Mouse (Mus musculus): Measurements from ENCODE around the gene Tbc1d22a. TPM values are rescaled to one million over a fixed set of nuclear protein-coding genes. Genes with fewer than 3 reads are reported as not detected.

Gene Tbc1d22a
- total and polyA plus RNA-seq, 3 experiments, result 15.1 to 21.1 TPM; not detected in 1

DNA sequence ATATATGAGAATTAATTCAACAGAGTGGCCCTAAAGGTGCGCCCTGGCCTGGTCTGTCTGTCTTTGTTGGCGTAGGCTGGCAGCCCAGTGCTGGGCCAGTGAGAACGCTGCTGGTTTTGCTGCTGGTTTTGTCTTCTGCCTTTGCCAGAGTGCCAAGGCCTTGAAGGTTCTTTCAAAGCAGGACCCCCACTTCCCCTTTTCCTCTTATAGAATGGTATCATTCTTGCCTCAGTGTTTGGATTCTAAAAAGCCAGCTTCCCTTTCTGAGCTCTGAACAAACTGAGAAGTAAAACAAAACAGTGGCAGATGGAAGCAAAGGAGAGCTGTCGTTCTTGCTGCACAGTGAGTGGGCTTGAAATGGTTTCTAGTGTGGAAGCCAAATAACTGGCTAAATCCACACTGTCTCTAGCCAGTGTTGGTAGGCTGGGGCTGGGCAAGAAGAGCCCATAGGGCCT, 149.6 kb downstream of the Tbc1d22a start:
- Histone ChIP-seq H3K27me3 (ENCODE audit: control insufficient read depth in 1 of 2, insufficient read depth in 2 of 2, low read length in 2 of 2) (no peaks in the 10 kb centered on the region), H3K4me1 (ENCODE audit: control insufficient read depth in 1 of 2, insufficient read depth in 2 of 2, low read length in 2 of 2) (peaks cover 0 to 4% of the 10 kb centered on the region in 2 experiments; a peak in 1 of 4 replicates), H3K27ac (ENCODE audit: control insufficient read depth, low read depth, low read length) (no peak overlapping the region), H3K9ac (ENCODE audit: control insufficient read depth, low read depth, low read length, poor library complexity, severe bottlenecking) (no peak overlapping the region), H3K36me3 (ENCODE audit: control insufficient read depth in 1 of 2, insufficient read depth in 2 of 2, low read length in 2 of 2) (no peaks in the 10 kb centered on the region), H3K9me3 (replicated peaks; ENCODE audit: insufficient read depth, low read length) (no peaks in the 10 kb centered on the region), H3K4me3 (ENCODE audit: control insufficient read depth in 1 of 2, insufficient read depth in 1 of 2, low read depth in 2 of 2, low read length in 2 of 2) (no peak overlapping the region), H3K79me2 (ENCODE audit: control insufficient read depth, insufficient read depth, low read length, poor library complexity) (no peaks in the 10 kb centered on the region)
- DNase-seq (ENCODE audit: low read depth, low spot score), result peak; percentile 81
- TF ChIP-seq EP300 (IDR thresholded peaks at IDR 0.05; ENCODE audit: low read depth in 1 of 2, low read length in 2 of 2) (peak in 1 of 2 experiments; percentile 36; a peak in 1 of 4 replicates), MAX (IDR thresholded peaks at IDR 0.05; ENCODE audit: low read length) (no peak), POLR2AphosphoS5 (IDR thresholded peaks at IDR 0.05; ENCODE audit: borderline replicate concordance, low read depth, low read length) (no peak), RAD21 (IDR thresholded peaks at IDR 0.05; ENCODE audit: low read depth, low read length) (no peak), ETS1 (IDR thresholded peaks at IDR 0.05; ENCODE audit: low read depth, low read length) (no peak), TCF12 (IDR thresholded peaks at IDR 0.05; ENCODE audit: low read depth, low read length) (no peak), MEF2A (IDR thresholded peaks at IDR 0.05; ENCODE audit: extremely low read depth, insufficient replicate concordance, low read depth, low read length, poor library complexity, severe bottlenecking) (no peak), KAT2A (conservative IDR thresholded peaks at IDR 0.05; ENCODE audit: low read depth, low read length) (no peak), JUND (IDR thresholded peaks at IDR 0.05; ENCODE audit: low read depth, low read length) (no peak)

DNA sequence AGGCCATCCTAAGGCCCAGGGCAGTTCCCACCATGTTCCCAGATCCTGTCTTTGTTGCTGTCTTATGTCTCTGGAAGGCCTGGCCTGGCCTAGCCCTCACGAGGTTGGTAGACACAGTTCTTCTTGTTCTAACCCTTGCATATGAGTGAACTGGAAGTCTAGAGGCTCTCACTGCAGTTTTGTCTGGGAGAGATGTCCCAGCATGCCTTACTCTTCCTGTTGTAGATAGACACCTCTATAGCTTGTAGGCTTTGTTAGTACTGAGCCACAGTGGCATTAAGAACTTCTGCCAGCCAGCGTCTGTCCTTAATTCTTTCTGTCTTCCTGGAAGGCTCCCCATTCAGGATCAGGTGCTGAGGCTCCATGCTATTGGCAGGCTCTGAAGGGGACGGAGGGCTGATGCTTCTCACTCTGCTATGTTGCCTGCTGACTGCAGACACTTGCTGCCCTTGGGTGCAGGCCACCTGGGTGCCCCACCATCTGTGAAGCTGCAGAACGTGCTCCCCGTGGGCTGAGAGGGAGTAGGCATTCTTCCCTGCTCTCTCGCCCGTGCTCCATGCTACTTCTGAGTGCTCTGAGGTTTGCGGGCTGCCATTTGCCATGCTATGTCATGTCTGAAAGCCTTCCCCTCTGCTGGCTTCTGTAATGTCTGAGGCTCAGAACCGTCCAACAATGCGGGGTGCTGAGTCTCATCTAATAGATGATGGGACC, 150.8 kb downstream of the Tbc1d22a start:
- H3K79me2 ChIP-seq (ENCODE audit: control insufficient read depth, insufficient read depth, low read length, poor library complexity), result no peaks in the 10 kb centered on the region
- no peaks in the 10 kb centered on the region for H3K9me3 ChIP-seq (replicated peaks; ENCODE audit: insufficient read depth, low read length)
- H3K4me1 ChIP-seq (ENCODE audit: control insufficient read depth in 1 of 2, insufficient read depth in 2 of 2, low read length in 2 of 2), result peaks cover 0 to 4% of the 10 kb centered on the region in 2 experiments; a peak in 1 of 4 replicates
- no peak for DNase-seq (ENCODE audit: low read depth, low spot score)
- no peak overlapping the region for H3K9ac ChIP-seq (ENCODE audit: control insufficient read depth, low read depth, low read length, poor library complexity, severe bottlenecking)
- no peaks in the 10 kb centered on the region for H3K27me3 ChIP-seq (ENCODE audit: control insufficient read depth in 1 of 2, insufficient read depth in 2 of 2, low read length in 2 of 2)
- H3K4me3 ChIP-seq (ENCODE audit: control insufficient read depth in 1 of 2, insufficient read depth in 1 of 2, low read depth in 2 of 2, low read length in 2 of 2), result no peak overlapping the region
- H3K36me3 ChIP-seq (ENCODE audit: control insufficient read depth in 1 of 2, insufficient read depth in 2 of 2, low read length in 2 of 2), result no peaks in the 10 kb centered on the region
- TF ChIP-seq MYB (IDR thresholded peaks at IDR 0.05; ENCODE audit: low read depth, low read length) (no peak), POLR2AphosphoS2 (IDR thresholded peaks at IDR 0.05; ENCODE audit: low read length) (no peak), JUND (IDR thresholded peaks at IDR 0.05; ENCODE audit: low read depth, low read length) (no peak), CHD1 (IDR thresholded peaks at IDR 0.05; ENCODE audit: low read depth, low read length) (no peak), GABPA (IDR thresholded peaks at IDR 0.05; ENCODE audit: low read depth, low read length) (no peak), TBP (IDR thresholded peaks at IDR 0.05; ENCODE audit: low read depth, low read length) (no peak), ETS1 (IDR thresholded peaks at IDR 0.05; ENCODE audit: low read depth, low read length) (no peak), KAT2A (conservative IDR thresholded peaks at IDR 0.05; ENCODE audit: low read depth, low read length) (no peak), SIN3A (IDR thresholded peaks at IDR 0.05; ENCODE audit: low read length) (no peak), POLR2A (IDR thresholded peaks at IDR 0.05; ENCODE audit: control insufficient read depth in 1 of 2, insufficient read depth in 1 of 2, low read depth in 1 of 2, low read length in 2 of 2, poor library complexity in 1 of 2) (no peak), USF1 (IDR thresholded peaks at IDR 0.05; ENCODE audit: low read depth, low read length) (no peak), CTCF (IDR thresholded peaks at IDR 0.05 in 2 of 3, conservative IDR thresholded peaks at IDR 0.05 in 1 of 3; ENCODE audit: control insufficient read depth in 1 of 3, insufficient read depth in 1 of 3, low read depth in 2 of 3, low read length in 3 of 3, poor library complexity in 1 of 3, severe bottlenecking in 1 of 3) (no peak), MAZ (IDR thresholded peaks at IDR 0.05; ENCODE audit: low read depth, low read length) (no peak), ZMIZ1 (IDR thresholded peaks at IDR 0.05; ENCODE audit: low read depth, low read length) (no peak), UBTF (IDR thresholded peaks at IDR 0.05; ENCODE audit: borderline replicate concordance, insufficient read depth, low read depth, low read length) (no peak), TCF12 (IDR thresholded peaks at IDR 0.05; ENCODE audit: low read depth, low read length) (no peak), MYC (IDR thresholded peaks at IDR 0.05; ENCODE audit: low read depth, low read length) (no peak), E2F4 (IDR thresholded peaks at IDR 0.05; ENCODE audit: borderline replicate concordance, low read depth, low read length) (no peak), GATA1 (IDR thresholded peaks at IDR 0.05; ENCODE audit: low read depth, low read length) (no peak)
- no peak overlapping the region for H3K27ac ChIP-seq (ENCODE audit: control insufficient read depth, low read depth, low read length)

All from MEL (cell line).